Mouse (Mus musculus): Measurements from ENCODE around the gene Gfod1. TPM values are rescaled to one million over a fixed set of nuclear protein-coding genes. Genes with fewer than 3 reads are reported as not detected.

The Gfod1 gene
- polyA plus RNA-seq, 1 experiment from 2014 or later = 1.8 TPM

DNA sequence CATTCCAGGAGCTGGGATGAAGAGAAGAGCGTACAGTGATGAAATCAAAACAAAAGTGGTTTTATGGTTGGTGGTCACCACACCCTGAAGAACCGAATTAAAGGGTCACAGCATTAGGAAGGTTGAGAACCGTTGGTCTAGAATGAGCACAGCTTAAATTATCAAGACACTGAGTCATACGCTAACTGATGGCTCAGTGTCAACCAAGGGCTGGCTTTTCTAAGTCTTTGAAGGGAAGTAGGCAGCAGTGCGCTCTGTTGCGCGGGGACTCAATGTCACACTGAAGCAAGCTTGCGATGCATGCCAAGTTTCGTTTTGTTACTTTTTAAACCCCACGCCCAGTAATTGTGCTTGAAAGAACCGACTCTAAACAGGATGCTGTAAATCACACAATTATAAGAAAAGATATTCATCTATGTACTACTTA lies 64.2 kb downstream of the Gfod1 start:
- H3K9ac ChIP-seq (ENCODE audit: low read depth, low read length) = no peak overlapping the region
- no peak overlapping the region for H3K27ac ChIP-seq (replicated peaks; ENCODE audit: low read depth, low read length)
- peak; percentile 23 for DNase-seq (ENCODE audit: low spot score)
- no peak overlapping the region for H3K4me3 ChIP-seq (ENCODE audit: low read depth, low read length)
- 83% methylated on average over 11 of the region's 11 CpGs for WGBS
- H3K9me3 ChIP-seq (ENCODE audit: control insufficient read depth, low read length) = no peaks in the 10 kb centered on the region
- no peak overlapping the region for H3K4me2 ChIP-seq (ENCODE audit: low read depth, low read length)
- no peak for ATAC-seq (ENCODE audit: low read depth)
- peaks cover 26% of the 10 kb centered on the region for H3K4me1 ChIP-seq (ENCODE audit: control insufficient read depth, insufficient read depth, low read length)
- H3K36me3 ChIP-seq (ENCODE audit: control insufficient read depth, insufficient read depth, low read length) = no peaks in the 10 kb centered on the region
- no peaks in the 10 kb centered on the region for H3K27me3 ChIP-seq (replicated peaks; ENCODE audit: control insufficient read depth, insufficient read depth, low read length)

DNA sequence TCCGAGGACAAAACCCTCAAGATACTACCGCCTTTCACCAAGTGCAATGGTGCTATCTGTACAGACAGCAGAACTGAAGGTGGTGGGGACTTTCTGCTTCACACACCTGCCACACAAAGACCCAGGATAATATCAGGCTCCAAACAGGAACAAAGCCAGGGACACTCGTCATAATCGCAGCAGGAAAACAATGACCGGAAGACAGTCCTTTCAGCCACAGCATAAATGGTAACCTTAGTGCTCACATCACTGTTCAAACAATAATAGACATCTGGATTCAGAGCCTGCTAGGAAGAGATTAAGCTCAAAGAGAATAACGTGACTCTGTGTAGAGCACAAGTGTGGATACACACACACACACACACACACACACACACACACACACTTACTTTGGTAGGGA lies 67.3 kb downstream of the Gfod1 start:
- WGBS = 74% methylated on average over 6 of the region's 6 CpGs
- ATAC-seq (ENCODE audit: low read depth) = no peak
- Histone ChIP-seq H3K4me1 (ENCODE audit: control insufficient read depth, insufficient read depth, low read length) (peaks cover 23% of the 10 kb centered on the region), H3K4me2 (ENCODE audit: low read depth, low read length) (no peak overlapping the region), H3K27ac (replicated peaks; ENCODE audit: low read depth, low read length) (no peak overlapping the region), H3K4me3 (ENCODE audit: low read depth, low read length) (no peak overlapping the region), H3K9me3 (ENCODE audit: control insufficient read depth, low read length) (no peaks in the 10 kb centered on the region), H3K27me3 (replicated peaks; ENCODE audit: control insufficient read depth, insufficient read depth, low read length) (no peaks in the 10 kb centered on the region), H3K36me3 (ENCODE audit: control insufficient read depth, insufficient read depth, low read length) (no peaks in the 10 kb centered on the region), H3K9ac (ENCODE audit: low read depth, low read length) (no peak overlapping the region)
- DNase-seq (ENCODE audit: low spot score) = no peak

DNA sequence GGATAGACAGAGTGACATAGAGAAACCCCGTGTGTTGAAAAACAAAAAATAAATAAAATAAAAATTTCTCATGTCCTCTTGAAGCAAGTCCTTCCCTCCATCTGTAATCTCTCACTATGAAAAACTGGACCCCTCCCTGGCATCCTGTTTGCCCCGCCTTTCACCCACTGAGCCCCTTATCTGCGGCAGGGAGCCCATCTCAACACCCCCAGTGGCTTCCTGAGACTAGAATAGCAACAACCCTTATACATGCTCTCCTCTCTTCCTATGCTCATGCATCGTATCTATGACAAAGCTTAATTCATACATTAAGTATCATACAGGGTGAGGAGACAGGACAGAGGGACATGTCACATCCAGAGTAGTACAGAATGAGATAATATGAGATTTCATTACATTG lies 68.0 kb downstream of the Gfod1 start:
- peaks cover 24% of the 10 kb centered on the region for H3K4me1 ChIP-seq (ENCODE audit: control insufficient read depth, insufficient read depth, low read length)
- DNase-seq (ENCODE audit: low spot score) (no peak), ATAC-seq (ENCODE audit: low read depth) (no peak)
- H3K27ac ChIP-seq (replicated peaks; ENCODE audit: low read depth, low read length) = no peak overlapping the region
- no peaks in the 10 kb centered on the region for H3K27me3 ChIP-seq (replicated peaks; ENCODE audit: control insufficient read depth, insufficient read depth, low read length)
- no peak overlapping the region for H3K9ac ChIP-seq (ENCODE audit: low read depth, low read length)
- WGBS = 76% methylated on average over 4 of the region's 4 CpGs
- H3K36me3 ChIP-seq (ENCODE audit: control insufficient read depth, insufficient read depth, low read length) = no peaks in the 10 kb centered on the region
- no peak overlapping the region for H3K4me2 ChIP-seq (ENCODE audit: low read depth, low read length)
- H3K4me3 ChIP-seq (ENCODE audit: low read depth, low read length) = no peak overlapping the region
- no peaks in the 10 kb centered on the region for H3K9me3 ChIP-seq (ENCODE audit: control insufficient read depth, low read length)

DNA sequence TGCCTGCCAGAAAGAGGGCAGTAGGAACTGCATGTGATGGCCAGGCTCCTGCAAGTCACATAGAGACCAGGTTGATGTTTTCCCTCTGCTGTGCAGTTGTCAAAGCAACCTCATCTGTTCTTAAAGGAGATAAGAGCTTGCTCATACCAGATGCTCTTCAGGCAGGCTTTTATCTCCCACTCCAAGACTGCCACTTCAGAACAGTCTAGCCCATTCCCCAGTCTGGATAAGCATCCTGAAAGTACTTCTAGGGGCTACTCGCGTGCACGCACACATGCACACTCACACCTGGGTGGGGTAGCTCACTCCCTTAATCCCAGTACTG lies 68.4 kb downstream of the Gfod1 start:
- Histone ChIP-seq H3K27me3 (replicated peaks; ENCODE audit: control insufficient read depth, insufficient read depth, low read length) (no peaks in the 10 kb centered on the region), H3K4me2 (ENCODE audit: low read depth, low read length) (no peak overlapping the region), H3K4me3 (ENCODE audit: low read depth, low read length) (no peak overlapping the region), H3K36me3 (ENCODE audit: control insufficient read depth, insufficient read depth, low read length) (no peaks in the 10 kb centered on the region), H3K4me1 (ENCODE audit: control insufficient read depth, insufficient read depth, low read length) (peaks cover 25% of the 10 kb centered on the region), H3K9me3 (ENCODE audit: control insufficient read depth, low read length) (no peaks in the 10 kb centered on the region), H3K9ac (ENCODE audit: low read depth, low read length) (no peak overlapping the region), H3K27ac (replicated peaks; ENCODE audit: low read depth, low read length) (no peak overlapping the region)
- ATAC-seq (ENCODE audit: low read depth) = no peak
- no peak for DNase-seq (ENCODE audit: low spot score)
- 65% methylated on average over 3 of the region's 3 CpGs for WGBS

DNA sequence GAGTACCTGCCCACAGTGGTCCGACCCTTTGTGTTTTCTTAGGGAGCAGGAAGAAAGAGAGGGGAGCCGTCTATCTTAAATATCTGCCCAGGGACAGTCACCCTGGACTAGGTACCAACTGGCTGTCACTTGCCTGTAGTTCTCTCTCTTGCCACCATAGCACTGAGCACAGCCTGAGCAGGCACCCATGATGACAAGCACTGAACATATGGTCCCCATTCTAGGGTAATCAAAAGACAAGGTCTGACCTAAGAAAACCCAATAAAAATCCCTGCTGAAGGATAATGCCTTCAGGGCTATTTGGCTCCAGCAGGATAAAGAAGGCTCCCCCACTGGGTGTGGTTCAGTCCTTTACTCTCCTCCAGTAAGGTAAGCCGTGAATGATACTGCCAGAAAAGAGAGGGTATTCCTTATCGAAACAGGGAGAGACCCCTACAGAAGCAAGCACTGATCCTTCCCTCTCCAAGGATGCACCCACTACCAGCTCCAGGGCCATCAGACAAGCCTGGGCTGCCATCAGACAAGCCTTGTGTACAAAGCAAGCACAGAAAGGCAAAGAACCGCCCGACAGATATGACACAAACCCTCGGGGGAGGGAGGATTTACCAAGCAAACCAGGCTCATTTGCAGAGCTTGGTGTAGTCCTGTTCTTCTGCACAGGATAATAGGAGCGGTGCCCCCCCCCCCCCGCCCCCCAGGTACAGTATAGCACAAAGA lies 68.9 kb downstream of the Gfod1 start:
- DNase-seq (ENCODE audit: low spot score) = no peak
- H3K36me3 ChIP-seq (ENCODE audit: control insufficient read depth, insufficient read depth, low read length) = no peaks in the 10 kb centered on the region
- no peak overlapping the region for H3K27ac ChIP-seq (replicated peaks; ENCODE audit: low read depth, low read length)
- ATAC-seq (ENCODE audit: low read depth) = peak; percentile 41; the same call in 1 of the 2 replicates
- no peak overlapping the region for H3K4me2 ChIP-seq (ENCODE audit: low read depth, low read length)
- no peaks in the 10 kb centered on the region for H3K9me3 ChIP-seq (ENCODE audit: control insufficient read depth, low read length)
- 48% methylated on average over 7 of the region's 9 CpGs for WGBS
- H3K9ac ChIP-seq (ENCODE audit: low read depth, low read length) = no peak overlapping the region
- no peaks in the 10 kb centered on the region for H3K27me3 ChIP-seq (replicated peaks; ENCODE audit: control insufficient read depth, insufficient read depth, low read length)
- no peak overlapping the region for H3K4me3 ChIP-seq (ENCODE audit: low read depth, low read length)
- peaks cover 31% of the 10 kb centered on the region for H3K4me1 ChIP-seq (ENCODE audit: control insufficient read depth, insufficient read depth, low read length)

DNA sequence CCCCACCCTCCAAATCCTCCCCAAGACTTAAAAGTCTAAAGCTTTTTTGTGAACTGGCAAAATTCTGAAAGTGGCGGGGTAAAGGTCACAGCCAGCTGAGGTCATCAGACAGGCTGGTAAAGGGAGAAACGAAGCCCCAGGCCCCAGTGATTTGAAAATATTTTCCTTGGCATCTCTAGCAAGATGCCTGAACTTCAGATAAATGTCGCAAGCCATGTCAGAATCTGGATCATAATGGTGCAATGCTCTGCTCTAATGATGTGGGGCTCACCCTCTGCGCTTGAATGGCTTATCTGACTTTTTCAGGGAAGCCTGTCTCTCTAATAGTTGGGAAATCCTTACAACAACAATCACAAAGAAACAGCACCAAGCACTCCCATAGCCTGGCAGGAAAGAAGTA lies 70.6 kb downstream of the Gfod1 start:
- DNase-seq (ENCODE audit: low spot score) = no peak
- WGBS = 71% methylated on average over 4 of the region's 4 CpGs
- H3K4me3 ChIP-seq (ENCODE audit: low read depth, low read length) = no peak overlapping the region
- no peaks in the 10 kb centered on the region for H3K27me3 ChIP-seq (replicated peaks; ENCODE audit: control insufficient read depth, insufficient read depth, low read length)
- ATAC-seq (ENCODE audit: low read depth) = no peak
- no peaks in the 10 kb centered on the region for H3K9me3 ChIP-seq (ENCODE audit: control insufficient read depth, low read length)
- no peaks in the 10 kb centered on the region for H3K36me3 ChIP-seq (ENCODE audit: control insufficient read depth, insufficient read depth, low read length)
- no peak overlapping the region for H3K27ac ChIP-seq (replicated peaks; ENCODE audit: low read depth, low read length)
- H3K9ac ChIP-seq (ENCODE audit: low read depth, low read length) = no peak overlapping the region
- no peak overlapping the region for H3K4me2 ChIP-seq (ENCODE audit: low read depth, low read length)
- peaks cover 40% of the 10 kb centered on the region for H3K4me1 ChIP-seq (ENCODE audit: control insufficient read depth, insufficient read depth, low read length)

DNA sequence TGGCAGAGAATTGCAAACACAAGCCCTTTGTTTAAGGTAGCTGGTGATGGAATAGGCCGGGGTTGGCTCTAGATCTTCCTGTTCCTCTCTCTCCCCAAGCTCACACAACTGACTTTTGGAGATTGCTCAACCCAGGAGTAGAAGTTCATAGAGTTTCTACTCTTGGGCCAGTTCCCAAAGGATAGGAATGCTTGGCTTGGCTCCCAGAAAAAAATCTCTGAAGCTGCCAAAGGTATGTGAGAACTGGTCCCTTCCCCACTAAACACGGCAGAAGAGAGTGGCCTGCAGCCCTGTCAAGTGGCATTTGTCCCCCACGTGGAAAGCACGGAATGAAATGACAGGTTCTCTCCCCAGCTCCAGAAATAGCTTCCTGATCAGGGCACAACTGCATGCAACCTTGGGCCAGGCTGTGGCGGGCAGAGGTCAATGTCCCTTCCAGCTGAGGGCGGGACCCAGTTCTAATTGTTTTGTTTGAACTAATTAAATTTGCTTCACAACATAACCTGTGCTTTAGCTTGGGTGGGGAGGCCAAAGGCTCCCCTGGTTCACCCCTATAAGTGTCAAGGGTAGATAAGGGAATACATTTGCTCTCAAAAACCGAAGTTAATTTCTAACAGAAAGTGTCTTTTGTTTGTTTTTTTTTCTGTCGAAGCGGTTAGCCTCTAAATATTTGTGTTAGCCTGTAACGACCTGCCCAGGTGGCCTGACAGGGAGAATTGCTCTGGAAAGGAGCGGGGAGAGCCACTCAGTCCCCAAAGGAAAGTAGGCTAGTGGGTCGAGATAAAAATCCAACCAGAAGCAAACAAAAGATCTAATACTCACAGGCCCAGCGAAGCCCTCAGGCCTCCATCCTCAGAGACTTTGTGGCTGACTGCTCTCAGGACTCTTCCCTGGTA lies 71.8 kb downstream of the Gfod1 start:
- 24% methylated on average over 13 of the region's 13 CpGs for WGBS

DNA sequence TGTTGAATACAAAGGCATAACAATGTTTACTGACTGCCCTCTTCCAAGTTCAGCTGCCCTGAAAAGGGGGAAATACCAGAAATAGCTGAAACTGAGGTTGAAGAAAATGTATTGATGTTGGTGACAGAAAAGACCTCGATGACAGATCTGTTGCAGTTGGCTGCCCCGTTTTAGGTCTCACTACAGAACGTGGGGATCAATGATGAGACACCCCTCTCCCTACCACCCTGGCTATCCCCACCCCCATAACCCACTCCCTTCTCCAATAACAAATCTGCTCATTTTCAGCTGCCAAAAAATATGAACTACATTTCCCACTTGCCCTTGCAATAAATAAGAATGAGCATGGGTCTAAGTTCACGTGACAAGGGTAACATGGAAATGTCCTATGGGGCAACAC lies 73.1 kb downstream of the Gfod1 start:
- Histone ChIP-seq H3K27ac (replicated peaks; ENCODE audit: low read depth, low read length) (peak overlapping the region; percentile 62), H3K36me3 (ENCODE audit: control insufficient read depth, insufficient read depth, low read length) (no peaks in the 10 kb centered on the region), H3K4me1 (ENCODE audit: control insufficient read depth, insufficient read depth, low read length) (peaks cover 40% of the 10 kb centered on the region), H3K4me3 (ENCODE audit: low read depth, low read length) (no peak overlapping the region), H3K9me3 (ENCODE audit: control insufficient read depth, low read length) (no peaks in the 10 kb centered on the region), H3K4me2 (ENCODE audit: low read depth, low read length) (no peak overlapping the region), H3K9ac (ENCODE audit: low read depth, low read length) (no peak overlapping the region), H3K27me3 (replicated peaks; ENCODE audit: control insufficient read depth, insufficient read depth, low read length) (no peaks in the 10 kb centered on the region)
- 54% methylated on average over 4 of the region's 4 CpGs for WGBS
- DNase-seq (ENCODE audit: low spot score) (no peak), ATAC-seq (ENCODE audit: low read depth) (no peak)

More for the DNA sequence above, 71.8 kb downstream of the Gfod1 start:
- ATAC-seq (ENCODE audit: low read depth) (peak; percentile 60), DNase-seq (ENCODE audit: low spot score) (peak; percentile 91)
- no peak overlapping the region for H3K4me2 ChIP-seq (ENCODE audit: low read depth, low read length)
- no peaks in the 10 kb centered on the region for H3K36me3 ChIP-seq (ENCODE audit: control insufficient read depth, insufficient read depth, low read length)
- H3K4me3 ChIP-seq (ENCODE audit: low read depth, low read length) = no peak overlapping the region
- peak overlapping the region; percentile 54 for H3K27ac ChIP-seq (replicated peaks; ENCODE audit: low read depth, low read length)
- H3K9me3 ChIP-seq (ENCODE audit: control insufficient read depth, low read length) = no peaks in the 10 kb centered on the region
- H3K4me1 ChIP-seq (ENCODE audit: control insufficient read depth, insufficient read depth, low read length) = peaks cover 40% of the 10 kb centered on the region
- H3K9ac ChIP-seq (ENCODE audit: low read depth, low read length) = no peak overlapping the region
- no peaks in the 10 kb centered on the region for H3K27me3 ChIP-seq (replicated peaks; ENCODE audit: control insufficient read depth, insufficient read depth, low read length)
